Mouse (Mus musculus) bone marrow, adult 2 months (tissue): ENCODE measurements at regions not wholly inside any gene's neighbourhood (a gene's known extent, or its start where the extent isn't known, plus 50 kb on each side); places are given as distances from the start of the nearest gene placed in this dataset.

Source experiments
- H3K27ac ChIP-seq: fragments of 200-500 bp; 2 replicates; pipeline ENCODE4 v1.5.1; 2012; ENCODE audit warnings: low read depth, mild to moderate bottlenecking, control low read depth, inconsistent platforms, low read length; ENCODE audit not compliant: control insufficient read depth, poor library complexity, insufficient read depth
- H3K4me1 ChIP-seq: fragments of 200-500 bp; 2 replicates; pipeline ENCODE4 v1.6.1; 2011; ENCODE audit warnings: low read length; ENCODE audit not compliant: control insufficient read depth, insufficient read depth
- H3K4me3 ChIP-seq: fragments of 200-500 bp; replicated peaks from 2 replicates; pipeline ENCODE3; 2011; ENCODE audit warnings: mild to moderate bottlenecking, low read depth, low read length, control low read depth; ENCODE audit not compliant: control insufficient read depth
- CTCF ChIP-seq: fragments of 200-500 bp; IDR thresholded peaks from 2 replicates; pipeline ENCODE4 v1.5.1; 2011; ENCODE audit warnings: low read length, control low read depth; ENCODE audit not compliant: control insufficient read depth, insufficient read depth
- POLR2A ChIP-seq: fragments of 200-500 bp; IDR thresholded peaks from 2 replicates; pipeline ENCODE4 v1.6.1; 2011; ENCODE audit warnings: low read depth, mild to moderate bottlenecking, control low read depth, low read length, borderline replicate concordance; ENCODE audit not compliant: control insufficient read depth
- WGBS: fragments of 180-500 bp; shearing (Covaris S2); methylation state at CpG from one replicate; pipeline ENCODE4 v1.1.7; 2018; 5-methylcytosine and 5-hydroxymethylcytosine counted together

- 73% methylated on average over 4 of the region's 4 CpGs for WGBS
- no peak for TF ChIP-seq POLR2A
- TF ChIP-seq CTCF: no peak
- Histone ChIP-seq H3K4me3 (no peak overlapping the region), H3K4me1 (no peaks in the 10 kb centered on the region), H3K27ac (no peak overlapping the region)
Observed at GRCm38 (mm10) chr3:61605469-61605868, 239.7 kb upstream of the B430305J03Rik start.

DNA sequence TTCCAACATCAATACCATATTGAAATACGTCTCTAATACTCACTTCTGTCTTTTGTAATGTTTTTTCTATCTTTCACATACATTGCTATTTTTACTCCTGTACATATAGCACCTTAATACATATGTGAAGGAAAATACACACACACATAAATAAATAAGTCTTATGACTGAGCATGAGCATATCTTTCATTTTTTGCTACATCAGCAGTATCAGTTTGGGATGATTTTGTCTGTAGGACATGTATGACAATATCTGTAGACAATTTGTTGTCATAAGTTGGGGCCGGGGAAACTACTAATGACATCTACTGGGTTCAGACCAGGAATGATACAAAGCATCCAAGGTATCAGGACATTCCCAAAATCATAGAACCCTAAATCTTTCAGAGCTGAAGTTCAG is 237.1 kb upstream of the B430305J03Rik start:
- H3K4me3 ChIP-seq: no peak overlapping the region
- no peaks in the 10 kb centered on the region for H3K4me1 ChIP-seq
- 77% methylated on average over 2 of the region's 2 CpGs for WGBS
- no peak for TF ChIP-seq POLR2A
- TF ChIP-seq CTCF: no peak
- H3K27ac ChIP-seq: no peak overlapping the region

GRCm38 (mm10) chr3:61595574-61595973 is 229.8 kb upstream of the B430305J03Rik start:
- no peak overlapping the region for H3K27ac ChIP-seq
- H3K4me1 ChIP-seq: no peaks in the 10 kb centered on the region
- no peak for TF ChIP-seq POLR2A
- TF ChIP-seq CTCF: no peak
- no peak overlapping the region for H3K4me3 ChIP-seq

DNA sequence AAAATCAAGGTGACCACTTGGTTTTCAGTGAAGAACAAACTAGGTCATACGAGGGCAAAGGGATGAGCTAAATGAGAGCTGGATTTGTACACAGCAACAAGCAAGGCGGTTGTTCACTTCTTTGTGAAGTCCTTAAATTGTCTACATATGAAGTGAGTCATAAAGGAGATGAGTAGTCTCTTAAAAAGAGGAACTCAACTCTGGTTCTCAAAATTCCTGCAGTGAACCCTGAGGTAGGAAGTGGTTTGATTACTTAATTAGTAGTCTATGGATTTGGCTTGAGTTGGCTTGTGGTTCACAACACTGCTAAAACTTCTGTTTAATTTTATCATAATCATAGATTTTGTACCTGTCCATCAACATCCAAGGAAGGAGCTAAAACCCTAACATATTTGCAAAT is 226.6 kb upstream of the B430305J03Rik start:
- Histone ChIP-seq H3K27ac (no peak overlapping the region), H3K4me3 (no peak overlapping the region), H3K4me1 (no peaks in the 10 kb centered on the region)
- 8% methylated on average over 2 of the region's 2 CpGs for WGBS
- TF ChIP-seq POLR2A (no peak), CTCF (no peak)

- H3K4me3 ChIP-seq: no peak overlapping the region
- H3K27ac ChIP-seq: no peak overlapping the region
- no peaks in the 10 kb centered on the region for H3K4me1 ChIP-seq
- WGBS: 72% methylated on average over 1 of the region's 1 CpGs
- no peak for TF ChIP-seq CTCF
- no peak for TF ChIP-seq POLR2A
Observed at GRCm38 (mm10) chr3:61583669-61584068, 217.9 kb upstream of the B430305J03Rik start.

GRCm38 (mm10) chr3:61582927-61583326 is 217.2 kb upstream of the B430305J03Rik start:
- TF ChIP-seq CTCF (no peak), POLR2A (no peak)
- WGBS: 75% methylated on average over 2 of the region's 2 CpGs
- H3K27ac ChIP-seq: no peak overlapping the region
- no peaks in the 10 kb centered on the region for H3K4me1 ChIP-seq
- no peak overlapping the region for H3K4me3 ChIP-seq

- WGBS: 81% methylated on average over 3 of the region's 3 CpGs
- TF ChIP-seq POLR2A (no peak), CTCF (no peak)
- no peak overlapping the region for H3K27ac ChIP-seq
- no peaks in the 10 kb centered on the region for H3K4me1 ChIP-seq
- H3K4me3 ChIP-seq: no peak overlapping the region
Observed at GRCm38 (mm10) chr3:61580252-61580651, 214.5 kb upstream of the B430305J03Rik start.

- no peaks in the 10 kb centered on the region for H3K4me1 ChIP-seq
- TF ChIP-seq POLR2A (no peak), CTCF (no peak)
- no peak overlapping the region for H3K27ac ChIP-seq
- WGBS: 46% methylated on average over 1 of the region's 1 CpGs
- no peak overlapping the region for H3K4me3 ChIP-seq
Observed at GRCm38 (mm10) chr3:61537113-61537512, 171.4 kb upstream of the B430305J03Rik start.

GRCm38 (mm10) chr3:61535751-61536150 is 170.0 kb upstream of the B430305J03Rik start:
- Histone ChIP-seq H3K4me1 (no peaks in the 10 kb centered on the region), H3K4me3 (no peak overlapping the region), H3K27ac (no peak overlapping the region)
- no peak for TF ChIP-seq CTCF
- no peak for TF ChIP-seq POLR2A
- 61% methylated on average over 2 of the region's 2 CpGs for WGBS

DNA sequence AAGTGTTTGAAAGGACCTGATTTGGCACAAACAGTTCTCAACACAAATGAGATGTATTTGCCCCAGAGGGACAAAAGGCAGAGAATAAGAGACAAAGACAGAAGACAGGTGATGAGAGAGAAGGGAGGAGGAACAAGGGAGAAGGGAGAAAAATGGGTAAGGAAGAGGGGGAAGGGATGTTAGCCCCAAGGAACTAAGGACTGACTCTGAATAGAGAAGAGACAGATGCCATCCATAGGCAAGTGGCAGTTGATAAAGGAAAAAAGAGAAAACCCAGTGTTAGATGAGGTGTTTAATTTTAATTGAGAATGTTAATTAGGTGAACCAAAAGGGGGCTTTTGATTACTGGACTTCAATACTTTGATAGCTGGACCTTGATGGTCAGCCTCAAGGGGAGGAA is 137.4 kb upstream of the B430305J03Rik start:
- Histone ChIP-seq H3K4me1 (no peaks in the 10 kb centered on the region), H3K27ac (no peak overlapping the region), H3K4me3 (no peak overlapping the region)
- no peak for TF ChIP-seq POLR2A
- no peak for TF ChIP-seq CTCF
